Mouse (Mus musculus) telencephalon, adult 2 months (tissue): ENCODE data around the gene Ccnl2.
A peak's percentile ranks its signal among the peaks of the same experiment; 100 is the strongest.

Experiments
- DNase-seq: peaks from one replicate; pipeline ENCODE4 v3.0.0-alpha.2; 2011; ENCODE audit warnings: low read depth, low spot score

Ccnl2 gene

DNA sequence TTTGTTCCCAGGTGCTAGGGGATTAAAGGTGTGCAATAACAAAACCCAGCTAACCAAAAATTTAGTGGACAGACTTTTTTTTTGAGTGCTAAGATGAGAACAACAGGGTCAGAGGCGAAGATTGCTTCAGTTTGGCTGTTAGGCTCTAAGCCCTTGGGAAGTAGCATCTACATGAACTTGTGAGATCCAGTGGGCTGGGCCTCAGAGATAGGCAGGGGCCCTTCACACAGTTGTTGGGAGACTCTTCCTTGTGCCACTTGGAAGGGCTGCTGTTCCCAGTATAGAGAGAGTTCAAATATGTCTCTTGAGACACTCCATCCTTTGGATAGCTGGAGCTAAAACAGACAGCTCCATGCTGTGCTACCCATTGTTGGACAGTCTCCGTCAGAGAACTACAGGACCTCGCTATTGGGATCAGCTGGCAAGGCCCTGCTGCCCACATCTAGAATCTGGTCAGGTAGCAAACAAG is 22.2 kb upstream of the Ccnl2 start, which contains the start of gene Ankrd65:
Gene Ankrd65 (plus strand): TSS at position 419 of the 469 bp plus-strand sequence.
- no peak for DNase-seq

DNA sequence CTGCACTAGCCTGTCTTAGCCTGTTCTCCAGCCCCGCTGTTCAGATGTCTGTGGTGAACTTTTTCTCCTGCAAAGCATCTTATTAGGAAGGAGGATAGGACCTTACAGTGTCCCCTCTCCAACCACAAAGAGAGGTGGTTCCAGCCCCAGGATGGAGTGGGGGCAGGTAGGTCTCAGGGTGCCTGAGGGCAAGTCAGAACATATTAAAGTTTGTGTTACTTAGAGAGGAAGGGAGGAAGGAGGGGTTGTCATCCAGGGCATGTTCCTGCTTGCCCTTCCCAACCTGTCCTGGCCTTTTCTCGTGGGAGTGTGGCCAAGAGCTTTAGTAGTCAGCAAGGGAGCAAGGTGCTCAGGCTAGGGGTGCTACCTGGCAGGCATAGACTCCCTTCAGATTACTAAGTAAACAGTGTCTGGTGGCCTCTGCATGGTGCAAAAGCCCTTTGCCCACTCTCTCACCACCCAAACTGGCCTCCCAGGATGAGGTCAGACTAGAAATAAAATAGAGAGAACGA is 21.6 kb upstream of the Ccnl2 start:
- DNase-seq = no peak

DNA sequence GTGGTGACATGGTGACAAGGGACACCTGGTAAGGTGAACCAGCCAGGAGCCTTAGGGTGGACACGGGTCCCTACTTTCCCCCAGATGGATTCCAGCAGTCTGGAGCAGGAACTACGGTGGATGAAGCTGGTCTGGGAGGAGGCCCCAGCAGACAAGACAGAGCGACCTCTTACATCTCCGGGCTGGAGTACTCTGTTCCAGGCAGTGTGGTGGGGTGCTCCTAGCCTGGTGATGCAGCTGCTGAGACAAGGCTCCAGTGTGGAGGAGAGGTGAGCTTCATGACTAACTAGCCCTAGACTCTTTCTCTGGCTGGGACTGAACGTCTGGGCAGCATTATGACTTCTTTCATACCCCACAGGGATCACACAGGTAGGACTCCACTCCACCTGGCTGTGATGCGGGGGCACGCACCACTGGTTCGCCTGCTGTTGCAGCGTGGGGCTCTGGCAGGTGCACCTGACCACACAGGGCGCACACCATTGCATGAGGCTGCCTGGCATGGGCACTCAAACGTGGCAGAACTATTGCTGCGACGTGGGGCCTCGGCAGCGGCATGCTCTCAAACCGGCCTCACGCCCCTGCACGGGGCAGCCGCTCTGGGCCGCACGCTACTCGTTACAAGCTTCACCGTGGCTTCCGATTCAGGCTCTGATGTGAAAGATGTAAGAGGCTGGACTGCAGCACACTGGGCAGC is 20.9 kb upstream of the Ccnl2 start:
- DNase-seq = no peak

DNA sequence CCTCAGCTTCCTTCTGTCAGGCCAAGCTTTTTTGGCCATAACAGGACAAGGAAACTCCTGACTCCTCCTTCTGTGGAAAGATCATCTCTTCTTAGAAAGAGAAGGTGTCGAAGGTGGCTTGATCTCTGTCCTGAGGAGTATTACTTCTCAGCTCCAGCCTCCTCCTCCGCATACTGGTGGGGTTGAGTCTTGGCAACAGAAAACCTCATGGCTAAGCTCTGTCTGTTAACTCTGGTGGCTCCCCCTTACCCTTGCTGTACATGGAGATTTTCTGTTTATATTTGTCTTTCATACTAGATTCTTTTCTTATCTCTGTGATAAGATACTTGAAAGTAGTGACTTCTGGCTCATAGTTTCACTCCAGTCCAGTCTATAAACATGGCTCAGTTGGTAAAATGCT is 18.6 kb upstream of the Ccnl2 start:
- no peak for DNase-seq

DNA sequence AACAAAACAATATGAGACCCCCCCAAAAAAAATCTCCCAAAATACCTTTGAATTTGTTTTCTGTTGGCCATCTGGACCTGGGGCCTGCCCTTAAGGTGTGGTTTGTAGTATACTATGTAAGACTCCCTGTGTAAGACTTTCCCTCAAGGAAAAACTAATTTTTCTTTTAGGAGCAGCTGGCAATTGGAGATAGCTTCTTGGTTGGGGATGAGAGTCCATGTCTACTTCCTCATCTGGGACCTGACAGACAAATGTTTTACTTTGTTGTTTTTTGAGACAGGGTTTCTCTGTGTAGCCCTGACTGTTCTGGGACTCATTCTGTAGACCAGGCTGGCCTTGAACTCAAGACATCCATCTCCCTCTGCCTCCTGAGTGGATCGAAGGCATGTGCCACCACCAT is 10.2 kb upstream of the Ccnl2 start:
- DNase-seq = no peak

DNA sequence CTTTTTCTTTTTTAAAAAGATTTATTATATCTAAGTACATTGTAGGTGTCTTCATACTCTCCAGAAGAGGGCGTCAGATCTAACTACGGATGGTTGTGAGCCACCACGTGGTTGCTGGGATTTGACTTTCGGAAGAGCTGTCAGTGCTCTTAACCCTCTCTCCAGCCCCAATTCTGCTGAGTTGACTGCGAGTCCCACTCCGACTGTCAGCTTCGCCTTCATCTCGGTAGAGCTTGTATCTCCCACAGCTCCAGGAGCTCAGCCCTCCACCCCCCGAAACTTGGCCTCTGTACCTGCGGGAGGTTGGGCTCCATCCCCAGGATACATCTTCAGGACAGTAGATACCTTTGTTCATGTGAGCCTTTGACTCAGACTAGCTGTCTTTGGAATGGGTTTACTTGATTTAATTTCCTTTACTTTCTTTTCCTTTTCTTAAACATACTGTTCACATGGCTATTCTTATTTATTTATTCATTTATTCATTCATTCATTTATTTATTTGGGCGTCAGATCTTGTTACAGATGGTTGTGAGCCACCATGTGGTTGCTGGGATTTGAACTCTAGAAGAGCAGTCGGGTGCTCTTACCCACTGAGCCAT is 9.4 kb upstream of the Ccnl2 start, which contains the start of gene Mrpl20:
Gene Mrpl20 (plus strand): TSS at position 138 of the 599 bp plus-strand sequence.
- no peak for DNase-seq

DNA sequence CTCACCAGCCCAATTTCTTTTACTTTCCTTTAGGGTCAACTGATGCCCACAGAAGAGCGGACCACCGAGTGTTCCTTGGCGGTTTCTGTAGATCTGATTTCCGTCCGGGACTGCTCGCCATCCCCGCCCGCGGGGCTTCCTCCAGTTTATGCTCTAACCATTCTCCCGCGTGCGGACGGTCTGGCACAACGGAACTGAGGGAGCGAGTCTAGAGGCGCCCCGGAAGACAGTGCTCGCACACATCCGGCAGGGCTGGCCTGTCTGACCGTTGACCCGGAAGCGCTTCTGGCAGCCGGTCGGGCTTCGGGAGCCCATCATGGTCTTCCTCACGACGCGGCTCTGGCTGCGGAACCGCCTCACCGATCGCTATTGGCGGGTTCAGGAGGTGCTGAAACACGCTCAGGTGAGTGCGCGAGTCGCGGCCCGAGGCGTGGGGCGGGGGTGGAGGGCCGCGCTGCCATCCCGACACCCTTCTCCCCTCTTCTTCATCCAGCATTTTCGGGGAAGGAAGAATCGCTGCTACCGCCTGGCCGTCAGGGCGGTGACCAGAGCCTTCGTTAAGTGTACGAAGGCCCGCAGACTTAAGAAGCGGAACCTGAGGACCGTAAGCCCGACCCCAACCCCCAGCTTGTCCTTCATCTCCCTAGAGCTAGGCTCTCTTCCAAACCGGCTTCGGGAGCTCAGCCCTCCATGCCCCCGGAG is 8.8 kb upstream of the Ccnl2 start:
- DNase-seq = peak; percentile 85

DNA sequence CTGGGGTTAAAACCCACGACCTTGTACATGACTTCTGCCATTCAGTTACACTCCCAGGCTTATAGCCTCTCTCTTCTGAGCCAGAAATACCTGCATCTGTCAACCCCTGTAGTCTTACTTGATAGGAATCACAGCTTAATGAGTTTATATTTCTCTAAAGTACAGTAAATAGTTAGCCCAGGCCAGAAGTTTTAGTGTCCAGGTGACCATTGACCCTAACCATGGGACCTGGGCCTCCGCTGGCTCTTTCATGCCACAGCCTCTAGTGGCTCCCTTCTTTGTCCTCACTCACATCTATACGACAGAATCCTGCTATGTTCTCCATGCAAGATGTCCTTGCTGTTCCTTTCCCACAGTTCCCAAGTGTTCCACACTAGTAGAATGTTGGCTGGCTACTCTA is 4.4 kb upstream of the Ccnl2 start:
- DNase-seq = no peak

DNA sequence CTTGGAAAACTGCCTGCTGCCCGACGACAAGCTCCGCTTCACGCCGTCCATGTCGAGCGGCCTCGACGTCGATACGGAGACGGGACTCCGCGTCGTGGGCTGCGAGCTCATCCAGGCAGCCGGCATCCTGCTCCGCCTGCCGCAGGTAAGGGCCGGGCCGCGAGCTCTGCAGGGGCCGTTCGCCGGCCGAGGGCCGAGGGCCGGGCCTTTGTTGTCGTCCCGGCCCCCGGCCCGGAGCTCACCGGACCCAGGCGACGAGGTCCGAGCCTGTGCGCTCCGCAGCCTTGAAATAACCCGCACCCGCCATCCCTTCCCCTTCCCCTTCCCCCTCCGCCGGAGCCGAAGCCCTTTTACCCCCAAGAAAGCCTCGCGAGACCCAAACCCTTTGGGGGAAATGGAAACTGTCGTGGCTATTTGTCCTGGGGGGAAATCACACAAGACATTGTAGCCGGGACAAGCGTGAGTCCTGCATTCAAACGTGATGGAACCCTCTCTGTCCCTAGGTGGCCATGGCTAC is 434 bp downstream of the Ccnl2 start:
- DNase-seq = no peak

DNA sequence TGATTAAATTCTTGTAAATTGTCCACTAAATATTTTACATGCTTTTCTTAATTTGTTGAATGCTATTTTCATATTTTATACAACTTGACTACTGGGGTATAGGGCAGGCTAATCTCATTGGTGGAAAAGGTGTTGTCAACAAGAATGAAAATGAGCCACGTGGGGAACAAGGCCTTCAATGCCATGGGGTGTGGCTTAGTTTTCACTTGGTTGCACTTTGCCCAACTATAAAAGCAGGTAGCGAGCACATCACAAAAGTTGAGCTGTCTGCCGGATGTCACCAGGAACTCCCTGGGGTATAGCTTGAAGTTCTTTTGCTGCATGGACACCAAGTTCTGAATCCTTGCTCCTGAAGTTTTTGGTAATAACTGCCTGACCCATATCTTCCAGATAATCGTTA is 5.2 kb downstream of the Ccnl2 start:
- no peak for DNase-seq

DNA sequence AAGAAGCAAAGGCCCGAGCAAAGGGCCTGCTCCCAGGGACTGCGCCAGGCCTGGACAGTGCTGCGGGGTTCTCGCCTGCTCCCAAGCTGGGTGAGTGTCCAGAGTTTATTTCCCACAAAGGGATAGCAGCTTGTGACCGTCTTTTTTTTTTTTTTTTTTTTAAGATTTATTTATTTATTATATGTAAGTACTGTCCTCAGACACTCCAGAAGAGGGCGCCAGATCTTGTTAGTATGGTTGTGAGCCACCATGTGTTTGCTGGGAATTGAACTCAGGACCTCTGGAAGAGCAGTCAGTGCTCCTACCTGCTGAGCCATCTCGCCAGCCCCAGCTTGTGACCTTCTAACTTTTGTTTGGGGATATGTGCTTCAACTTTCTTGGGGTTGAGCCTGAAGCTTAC is 8.7 kb downstream of the Ccnl2 start:
- no peak for DNase-seq

DNA sequence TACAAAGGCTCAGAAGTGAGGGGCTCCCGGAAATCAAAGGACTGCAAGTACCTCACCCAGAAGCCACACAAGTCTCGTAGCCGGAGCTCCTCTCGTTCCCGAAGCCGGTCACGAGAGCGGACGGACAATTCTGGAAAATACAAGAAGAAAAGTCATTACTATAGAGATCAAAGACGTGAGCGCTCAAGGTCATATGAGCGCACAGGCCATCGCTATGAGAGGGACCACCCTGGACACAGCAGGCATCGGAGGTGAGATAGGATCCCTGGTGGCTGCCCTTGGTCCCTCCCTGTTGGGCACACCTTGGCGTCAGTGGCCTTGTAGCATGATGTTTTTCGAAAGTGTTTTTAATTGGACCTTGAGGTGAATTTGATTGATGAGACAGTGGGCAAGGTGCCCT is 11.2 kb downstream of the Ccnl2 start:
- DNase-seq = no peak

DNA sequence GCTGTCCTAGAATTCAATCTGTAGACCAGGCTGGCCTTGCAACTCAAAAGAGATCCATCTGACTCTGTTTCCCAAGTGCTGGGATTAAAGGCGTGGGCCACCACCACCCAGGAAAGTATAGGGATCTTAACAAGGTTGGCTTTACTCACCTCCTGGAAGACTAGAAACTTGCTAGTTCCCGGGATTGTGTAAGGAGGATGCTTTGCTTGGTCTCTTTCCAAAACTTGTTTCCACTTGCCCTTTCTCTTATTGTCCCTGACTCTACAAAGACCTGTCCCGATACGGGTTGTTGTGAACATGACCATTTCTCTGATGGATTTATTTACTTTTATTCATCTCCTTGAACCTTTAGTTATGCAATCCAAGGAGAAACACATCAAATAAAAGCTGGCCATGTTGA is 17.6 kb downstream of the Ccnl2 start:
- no peak for DNase-seq

DNA sequence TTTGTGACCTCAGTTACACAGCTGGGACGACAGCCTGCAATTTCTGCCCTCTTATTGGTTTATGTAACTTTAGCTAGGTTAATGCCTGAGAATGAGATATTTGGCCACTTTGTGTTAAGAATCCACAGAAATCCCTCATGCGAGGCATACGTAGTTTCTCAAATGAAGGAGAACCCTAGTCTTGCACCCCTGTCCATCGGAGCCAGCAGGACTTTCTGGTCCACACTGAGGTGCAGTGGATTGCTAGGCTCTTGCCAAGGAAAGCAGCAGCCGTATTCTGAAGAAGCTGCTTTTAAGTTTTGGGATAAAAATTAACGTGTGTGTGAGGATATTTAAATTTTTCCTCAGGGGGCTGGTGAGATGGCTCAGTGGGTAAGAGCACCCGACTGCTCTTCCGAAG is 18.3 kb downstream of the Ccnl2 start:
- no peak for DNase-seq

DNA sequence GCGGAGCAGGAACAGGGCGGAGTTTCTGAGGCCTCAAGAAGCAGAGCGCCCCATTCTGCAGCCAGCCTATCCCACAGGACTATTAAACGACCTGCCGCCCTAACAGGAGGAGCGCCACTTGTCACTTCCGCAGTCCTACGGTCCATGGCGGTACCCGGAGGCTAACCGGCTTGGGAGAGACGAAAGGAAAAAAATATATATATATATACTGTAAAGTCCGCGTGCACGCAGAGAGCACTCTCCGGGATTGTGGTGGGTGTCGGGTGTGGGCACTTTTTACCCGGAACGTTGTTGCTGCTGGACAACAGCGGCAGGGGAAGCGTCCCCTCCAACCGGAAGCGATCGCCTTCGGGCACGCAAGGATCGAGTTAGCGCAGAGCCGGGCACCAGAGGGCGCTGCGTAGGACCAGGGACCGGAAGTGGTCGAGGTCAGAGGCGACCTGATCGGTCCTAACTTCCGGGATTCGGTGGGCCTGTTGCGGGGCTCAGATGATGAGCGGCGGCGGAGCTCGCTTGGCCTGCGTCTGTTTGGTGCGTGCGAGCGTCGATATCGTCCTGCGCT is 19.0 kb downstream of the Ccnl2 start, which contains the start of gene Aurkaip1:
Gene Aurkaip1 (plus strand): TSS at position 68 of the 562 bp plus-strand sequence.
- peak; percentile 97 for DNase-seq

DNA sequence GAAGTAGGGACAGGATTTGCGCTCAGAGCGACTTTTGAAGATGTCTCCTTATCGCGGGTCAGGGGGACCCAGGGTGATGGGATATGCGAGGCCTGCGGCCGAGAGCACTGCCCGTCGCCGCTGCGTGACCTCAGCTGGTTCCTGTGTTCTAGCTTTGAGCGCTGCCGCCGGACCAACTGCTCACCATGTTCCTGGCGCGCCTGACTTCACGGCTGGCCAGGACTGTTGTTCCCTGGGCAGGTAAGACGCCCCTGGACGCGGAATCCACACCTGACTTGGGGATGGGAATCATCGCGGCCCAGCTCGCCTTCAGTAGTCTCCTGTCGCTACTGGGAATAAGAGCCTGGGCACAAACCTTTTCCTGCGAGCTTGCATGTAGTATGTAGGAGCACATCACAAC is 19.5 kb downstream of the Ccnl2 start:
- DNase-seq = no peak

DNA sequence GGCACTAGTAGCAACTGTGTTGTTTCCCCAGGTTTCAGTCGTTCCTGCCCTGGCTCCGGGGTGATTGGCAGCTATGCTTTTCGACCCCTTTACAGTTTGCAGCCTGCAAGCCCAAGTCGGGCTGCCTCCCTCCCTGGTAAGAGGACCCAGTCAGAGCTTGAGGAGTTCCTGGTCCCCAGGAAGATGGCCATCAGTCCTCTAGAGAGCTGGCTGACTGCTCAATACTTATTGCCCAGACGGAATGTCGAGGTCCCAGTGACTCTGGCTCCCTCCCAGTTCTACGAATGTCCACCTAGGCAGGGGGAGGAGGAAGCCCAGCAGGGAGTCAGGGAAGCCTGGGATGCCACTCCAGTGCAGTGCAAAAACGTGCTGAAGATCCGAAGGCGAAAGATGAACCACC is 20.0 kb downstream of the Ccnl2 start:
- no peak for DNase-seq

DNA sequence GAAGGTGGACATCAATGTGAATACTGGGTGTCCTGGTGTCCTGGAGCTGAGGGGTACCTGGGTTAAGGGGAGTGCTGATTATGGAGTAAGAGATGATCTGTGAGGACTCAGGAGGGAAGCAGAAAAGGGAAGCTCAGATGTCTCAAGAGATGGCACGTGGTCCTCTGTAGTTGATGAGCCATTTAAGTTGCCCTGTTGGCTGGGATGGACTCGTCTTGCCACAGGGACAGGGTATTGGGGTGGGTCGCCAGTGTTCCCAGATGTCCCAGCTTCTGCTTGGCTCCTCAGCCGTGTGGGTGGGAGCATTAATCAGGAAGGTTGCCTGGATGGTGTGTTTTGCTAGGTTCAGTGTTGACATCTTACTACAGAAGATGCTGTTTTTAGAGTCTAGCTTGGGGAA is 20.9 kb downstream of the Ccnl2 start:
- no peak for DNase-seq

DNA sequence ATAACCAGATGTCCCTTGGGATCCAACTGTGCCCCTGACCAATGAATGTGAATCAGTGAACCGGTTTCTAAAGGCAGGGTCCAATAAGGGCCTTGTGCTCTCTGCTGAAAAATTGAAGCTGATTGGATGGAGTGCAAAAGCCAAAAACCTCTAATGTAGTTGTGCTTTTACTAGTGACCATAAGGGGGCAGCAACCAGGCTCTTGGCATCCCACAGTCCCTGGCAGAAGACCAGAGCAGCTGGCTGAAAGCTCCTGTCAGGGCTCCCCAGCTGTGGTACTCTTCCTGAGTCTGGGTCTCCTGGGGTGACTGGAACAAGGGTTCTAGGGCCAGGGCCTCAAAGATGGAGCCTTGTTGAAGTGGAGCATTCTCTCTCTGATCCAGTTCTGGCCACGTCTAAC is 21.5 kb downstream of the Ccnl2 start:
- DNase-seq = peak; percentile 61

DNA sequence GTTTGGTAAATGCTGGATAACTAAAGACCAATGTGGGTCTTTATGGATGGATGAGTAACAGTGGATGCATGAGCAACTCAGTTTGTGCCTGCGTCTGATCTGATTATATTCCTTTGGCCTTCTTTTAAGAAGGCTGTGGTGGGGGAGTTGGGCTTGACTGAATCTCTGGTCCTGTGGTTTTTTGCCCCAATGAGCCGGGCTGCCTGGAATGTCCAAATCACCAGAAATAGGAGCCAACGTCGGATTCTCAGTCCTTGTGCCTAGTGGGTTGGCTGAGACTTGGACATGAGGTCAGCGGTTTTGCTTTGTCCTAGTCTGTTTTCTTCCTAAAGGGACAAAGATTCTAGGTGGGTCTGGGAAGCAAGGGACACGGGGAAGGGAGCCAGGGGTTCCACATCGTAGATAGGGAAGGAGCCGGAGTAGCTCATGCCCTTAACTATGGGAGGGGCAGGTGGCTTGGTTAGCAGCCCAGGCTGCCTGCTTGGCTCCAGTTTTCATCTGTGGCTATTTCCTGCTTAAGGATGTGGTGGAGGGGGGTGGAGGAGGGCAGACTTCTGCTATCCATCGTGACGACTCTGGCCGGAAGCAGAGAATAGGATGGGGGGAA is 25.2 kb downstream of the Ccnl2 start:
- DNase-seq = no peak
